Mouse (Mus musculus) erythroid progenitor cell, adult 5-6 weeks (primary cell): Measurements from ENCODE around the gene Macrod2. TPM values are rescaled to one million over a fixed set of nuclear protein-coding genes. Genes with fewer than 3 reads are reported as not detected.

Source experiments
- total RNA-seq, 2 experiments: library from RNA; stranded (forward) in 1 of 2; stranded (reverse) in 1 of 2; fragments of 150-400 nt in 1 of 2; fragments of 186-747, 209-891 nt in 1 of 2; gene quantifications; 2 replicates each; pipeline versions ENCODE4 v1.2.3 to v1.2.4; 2015 to 2017; ENCODE audit warnings: low replicate concordance in 2 of 2

The Macrod2 gene
- total RNA-seq, 2 experiments from 2014 or later: 0.45 to 2.1 TPM

Other genes with a start within 250 kb of the Macrod2 start
- not detected in 2 replicates for gene Gm17374, start 243.3 kb upstream of the Macrod2 start, total RNA-seq (2015; ENCODE audit: low replicate concordance)
- gene Gm17374, start 243.3 kb upstream of the Macrod2 start, total RNA-seq (2017; ENCODE audit: low replicate concordance): not detected in 2 replicates
- gene Esf1, start 224.7 kb upstream of the Macrod2 start, total RNA-seq (2015; ENCODE audit: low replicate concordance): 2.9 and 14.3 TPM in 2 replicates
- gene Esf1, start 224.7 kb upstream of the Macrod2 start, total RNA-seq (2017; ENCODE audit: low replicate concordance): 16.6 and 28.8 TPM in 2 replicates
- 5.4 TPM in 1 of 2 replicates, not detected in the other for gene Ndufaf5, start 224.7 kb upstream of the Macrod2 start, total RNA-seq (2015; ENCODE audit: low replicate concordance)
- gene Ndufaf5, start 224.7 kb upstream of the Macrod2 start, total RNA-seq (2017; ENCODE audit: low replicate concordance): 3.5 and 4.2 TPM in 2 replicates
- not detected in 2 replicates for gene Sel1l2, start 5.6 kb upstream of the Macrod2 start, total RNA-seq (2015; ENCODE audit: low replicate concordance)
- gene Sel1l2, start 5.6 kb upstream of the Macrod2 start, total RNA-seq (2017; ENCODE audit: low replicate concordance): not detected in 2 replicates